Comparison of ENCODE assay signal across 14 mouse cellular contexts in genomic region chr7:30626647-30627046, GRCm38 (mm10). TPM values are rescaled to one million over a fixed set of nuclear protein-coding genes. Genes with fewer than 3 reads are reported as not detected.
DNase-seq lines count a peak whose midpoint lies in the region; ATAC-seq and TF ChIP-seq lines count a peak whose summit lies in the region.
"Had no signal": no experiment of that assay in that cellular context is flagged by ENCODE, and none has a peak within 500 bp of the region (broad histone marks: within the 10 kb centered on the region; RNA-seq: fewer than 3 reads in every experiment).

No protein-coding gene starts in this region.

- no peak for DNase-seq in kidney, postnatal 14 days
- DNase-seq in MEL (ENCODE audit: low read depth, low spot score) = no peak
- no peak for DNase-seq in urinary bladder, postnatal 10 days (ENCODE audit: low spot score)
- no peak for DNase-seq in adrenal gland, adult 8-10 months

- no peak for TF ChIP-seq POLR2A in MEL (IDR thresholded peaks at IDR 0.05; ENCODE audit: control insufficient read depth in 1 of 2, insufficient read depth in 1 of 2, low read depth in 1 of 2, low read length in 2 of 2, poor library complexity in 1 of 2)

- peaks cover 20% of the 10 kb centered on the region for H3K79me2 ChIP-seq in MEL (ENCODE audit: control insufficient read depth, insufficient read depth, low read length, poor library complexity)

- no peak for ATAC-seq in kidney, embryonic 16.5 days (ENCODE audit: low FRiP score, low TSS enrichment)
- ATAC-seq in embryonic facial prominence, embryonic 13.5 days (ENCODE audit: insufficient number of reproducible peaks, insufficient read depth, low FRiP score, low TSS enrichment, low read depth) = no peak
- no peak for ATAC-seq in liver, embryonic 15.5 days (ENCODE audit: insufficient read depth)

- H3K4me2 ChIP-seq in kidney, embryonic 16.5 days (replicated peaks; ENCODE audit: low read depth, low read length) = peak overlapping the region; percentile 62; the same call in 1 of the 2 replicates
- peak overlapping the region; percentile 91; the same call in 1 of the 2 replicates for H3K4me2 ChIP-seq in embryonic facial prominence, embryonic 13.5 days
- H3K4me2 ChIP-seq in liver, embryonic 15.5 days = peak overlapping the region; percentile 81

- H3K27me3 ChIP-seq in kidney, embryonic 16.5 days (ENCODE audit: insufficient read depth, low read length) = peaks cover 14% of the 10 kb centered on the region; the same call in 1 of the 2 replicates
- peaks cover 5% of the 10 kb centered on the region in 2 experiments for H3K27me3 ChIP-seq in MEL (ENCODE audit: control insufficient read depth in 1 of 2, insufficient read depth in 2 of 2, low read length in 2 of 2)
- H3K27me3 ChIP-seq in embryonic facial prominence, embryonic 13.5 days = peaks cover 22% of the 10 kb centered on the region
- peaks cover 33% of the 10 kb centered on the region for H3K27me3 ChIP-seq in liver, embryonic 15.5 days

- WGBS in kidney, embryonic 16.5 days = 83% methylated on average over 5 of the region's 5 CpGs
- WGBS in embryonic facial prominence, embryonic 13.5 days = 80% methylated on average over 5 of the region's 5 CpGs
- WGBS in liver, embryonic 15.5 days (ENCODE audit: insufficient replicate concordance) = 76% methylated on average over 5 of the region's 5 CpGs

- H3K4me1 ChIP-seq in kidney, embryonic 16.5 days (ENCODE audit: insufficient read depth, low read length) = peaks cover 7% of the 10 kb centered on the region
- H3K4me1 ChIP-seq in MEL (ENCODE audit: control insufficient read depth in 1 of 2, insufficient read depth in 2 of 2, low read length in 2 of 2) = peaks cover 0 to 6% of the 10 kb centered on the region in 2 experiments; a peak in 2 of 4 replicates
- H3K4me1 ChIP-seq in embryonic facial prominence, embryonic 13.5 days = peaks cover 9% of the 10 kb centered on the region
- peaks cover 29% of the 10 kb centered on the region for H3K4me1 ChIP-seq in liver, embryonic 15.5 days (replicated peaks)

- H3K27ac ChIP-seq in kidney, embryonic 16.5 days (ENCODE audit: low read length) = no peak overlapping the region
- H3K27ac ChIP-seq in MEL (ENCODE audit: control insufficient read depth, low read depth, low read length) = no peak overlapping the region
- H3K27ac ChIP-seq in embryonic facial prominence, embryonic 13.5 days = no peak overlapping the region
- H3K27ac ChIP-seq in liver, embryonic 15.5 days (replicated peaks) = no peak overlapping the region
- H3K27ac ChIP-seq: stomach, postnatal 0 days had no signal

- no peaks in the 10 kb centered on the region for H3K9me3 ChIP-seq in kidney, embryonic 16.5 days (ENCODE audit: low read length)
- H3K9me3 ChIP-seq in MEL (replicated peaks; ENCODE audit: insufficient read depth, low read length) = no peaks in the 10 kb centered on the region
- no peaks in the 10 kb centered on the region for H3K9me3 ChIP-seq in embryonic facial prominence, embryonic 13.5 days
- H3K9me3 ChIP-seq in liver, embryonic 15.5 days (replicated peaks) = no peaks in the 10 kb centered on the region
- H3K9me3 ChIP-seq: limb, embryonic 15.5 days had no signal

- H3K36me3 ChIP-seq in kidney, embryonic 16.5 days (ENCODE audit: insufficient read depth, low read length) = peaks cover 27% of the 10 kb centered on the region
- peaks cover 5 to 13% of the 10 kb centered on the region in 2 experiments for H3K36me3 ChIP-seq in MEL (ENCODE audit: control insufficient read depth in 1 of 2, insufficient read depth in 2 of 2, low read length in 2 of 2)
- peaks cover 27% of the 10 kb centered on the region for H3K36me3 ChIP-seq in embryonic facial prominence, embryonic 13.5 days
- peaks cover 30% of the 10 kb centered on the region for H3K36me3 ChIP-seq in liver, embryonic 15.5 days (replicated peaks)

- TF ChIP-seq RAD21 in MEL (IDR thresholded peaks at IDR 0.05; ENCODE audit: low read depth, low read length) = no peak

- TF ChIP-seq EP300 in MEL (IDR thresholded peaks at IDR 0.05; ENCODE audit: low read depth in 1 of 2, low read length in 2 of 2) = no peak

- TF ChIP-seq CTCF in MEL (IDR thresholded peaks at IDR 0.05 in 2 of 3, conservative IDR thresholded peaks at IDR 0.05 in 1 of 3; ENCODE audit: control insufficient read depth in 1 of 3, insufficient read depth in 1 of 3, low read depth in 2 of 3, low read length in 3 of 3, poor library complexity in 1 of 3, severe bottlenecking in 1 of 3) = no peak

- H3K4me3 ChIP-seq in kidney, embryonic 16.5 days (ENCODE audit: low read length) = no peak overlapping the region
- peak overlapping the region; percentile 58 to 59; a peak in 3 of 4 replicates for H3K4me3 ChIP-seq in MEL (ENCODE audit: control insufficient read depth in 1 of 2, insufficient read depth in 1 of 2, low read depth in 2 of 2, low read length in 2 of 2)
- H3K4me3 ChIP-seq in embryonic facial prominence, embryonic 13.5 days = no peak overlapping the region
- H3K4me3 ChIP-seq in liver, embryonic 15.5 days (replicated peaks) = no peak overlapping the region

- no peak overlapping the region for H3K9ac ChIP-seq in kidney, embryonic 16.5 days (replicated peaks; ENCODE audit: low read length)
- peak overlapping the region; percentile 62 for H3K9ac ChIP-seq in MEL (ENCODE audit: control insufficient read depth, low read depth, low read length, poor library complexity, severe bottlenecking)
- H3K9ac ChIP-seq in embryonic facial prominence, embryonic 13.5 days = no peak overlapping the region
- H3K9ac ChIP-seq in liver, embryonic 15.5 days = no peak overlapping the region; the same call in 1 of the 2 replicates

TF ChIP-seq in MEL, 35 proteins besides CTCF, POLR2A, EP300 and RAD21:
- TF ChIP-seq USF2 (IDR thresholded peaks at IDR 0.05; ENCODE audit: borderline replicate concordance in 1 of 2, insufficient read depth in 1 of 2, low read depth in 1 of 2, low read length in 2 of 2) (no peak), SMC3 (IDR thresholded peaks at IDR 0.05; ENCODE audit: low read depth, low read length) (no peak)
TF ChIP-seq in MEL: peak in this region for 0.

RNA-seq across cellular contexts. Expression of gene Cox6b1, which starts 0.7 kb away (rescaled TPM):
- 1,049 TPM in 2 replicates for polyA plus RNA-seq in kidney, embryonic 16.5 days (2015; fragmentation: Nextera tagmentation; extraction: Ambion mirVana)
- 566 and 611 TPM in 2 replicates for total RNA-seq in MEL (2012; rRNA removed)
- 100 to 1,000 TPM in 1 of 2 experiments, not detected in 1; 799 TPM for polyA plus RNA-seq in MEL (2012; ENCODE audit: insufficient read depth in 1 of 2, insufficient read length in 2 of 2, low read depth in 1 of 2, low replicate concordance in 2 of 2, missing spikeins in 1 of 2)
- 818 and 841 TPM in 2 replicates for polyA plus RNA-seq in embryonic facial prominence, embryonic 13.5 days (2015; fragmentation: Nextera tagmentation; extraction: Ambion mirVana)
- 514 and 565 TPM in 2 replicates for polyA plus RNA-seq in liver, embryonic 15.5 days (2015; fragmentation: Nextera tagmentation; extraction: Ambion mirVana)
- 1,000 to 10,000 TPM in 2 of 4 experiments, 100 to 1,000 TPM in 2; 538 to 1,102 (median 895) TPM for total RNA-seq in adrenal gland, adult 8-10 months (2022)

RNA-seq across cellular contexts. Expression of gene Etv2, which starts 9.0 kb away (rescaled TPM):
- not detected in 2 replicates for polyA plus RNA-seq in kidney, embryonic 16.5 days (2015; fragmentation: Nextera tagmentation; extraction: Ambion mirVana)
- 0.15 TPM in 1 of 2 replicates, not detected in the other for total RNA-seq in MEL (2012; rRNA removed)
- polyA plus RNA-seq in MEL (2012; ENCODE audit: insufficient read depth in 1 of 2, insufficient read length in 2 of 2, low read depth in 1 of 2, low replicate concordance in 2 of 2, missing spikeins in 1 of 2) = not detected
- polyA plus RNA-seq in embryonic facial prominence, embryonic 13.5 days (2015; fragmentation: Nextera tagmentation; extraction: Ambion mirVana) = not detected in 2 replicates
- polyA plus RNA-seq in liver, embryonic 15.5 days (2015; fragmentation: Nextera tagmentation; extraction: Ambion mirVana) = not detected in 2 replicates
- total RNA-seq in adrenal gland, adult 8-10 months (2022) = not detected
- total RNA-seq: granulocyte monocyte progenitor cell, adult 5-6 weeks; left cerebral cortex, adult 2 months; megakaryocyte-erythroid progenitor cell, adult 5-6 weeks had no signal
- polyA plus RNA-seq: cerebellum, adult 2 months; frontal cortex, adult 2 months; limb, embryonic 15.5 days; stomach, postnatal 0 days had no signal

RNA-seq across cellular contexts. Expression of gene Upk1a, which starts 14.0 kb away (rescaled TPM):
- 7.9 and 13.0 TPM in 2 replicates for polyA plus RNA-seq in kidney, embryonic 16.5 days (2015; fragmentation: Nextera tagmentation; extraction: Ambion mirVana)
- 0.42 and 0.54 TPM in 2 replicates for total RNA-seq in MEL (2012; rRNA removed)
- polyA plus RNA-seq in MEL (2012; ENCODE audit: insufficient read depth in 1 of 2, insufficient read length in 2 of 2, low read depth in 1 of 2, low replicate concordance in 2 of 2, missing spikeins in 1 of 2) = 1 to 10 TPM in 1 of 2 experiments, not detected in 1; 1.6 TPM
- 0.28 and 0.55 TPM in 2 replicates for polyA plus RNA-seq in embryonic facial prominence, embryonic 13.5 days (2015; fragmentation: Nextera tagmentation; extraction: Ambion mirVana)
- 0.06 TPM in 1 of 2 replicates, not detected in the other for polyA plus RNA-seq in liver, embryonic 15.5 days (2015; fragmentation: Nextera tagmentation; extraction: Ambion mirVana)
- under 1 TPM in 3 of 4 experiments, not detected in 1; 0.27 to 0.34 (median 0.31) TPM for total RNA-seq in adrenal gland, adult 8-10 months (2022)
- total RNA-seq: granulocyte monocyte progenitor cell, adult 5-6 weeks had no signal

RNA-seq across cellular contexts. Expression of gene Rbm42, which starts 23.5 kb away (rescaled TPM):
- 111 and 119 TPM in 2 replicates for polyA plus RNA-seq in kidney, embryonic 16.5 days (2015; fragmentation: Nextera tagmentation; extraction: Ambion mirVana)
- 103 and 124 TPM in 2 replicates for total RNA-seq in MEL (2012; rRNA removed)
- 100 to 1,000 TPM in 1 of 2 experiments, not detected in 1; 129 TPM for polyA plus RNA-seq in MEL (2012; ENCODE audit: insufficient read depth in 1 of 2, insufficient read length in 2 of 2, low read depth in 1 of 2, low replicate concordance in 2 of 2, missing spikeins in 1 of 2)
- 128 and 139 TPM in 2 replicates for polyA plus RNA-seq in embryonic facial prominence, embryonic 13.5 days (2015; fragmentation: Nextera tagmentation; extraction: Ambion mirVana)
- polyA plus RNA-seq in liver, embryonic 15.5 days (2015; fragmentation: Nextera tagmentation; extraction: Ambion mirVana) = 49.4 and 54.0 TPM in 2 replicates
- 10 to 100 TPM; 76.5 to 93.6 (median 85.1) TPM for total RNA-seq in adrenal gland, adult 8-10 months (2022)

RNA-seq across cellular contexts. Expression of gene Zbtb32, which starts 27.9 kb away (rescaled TPM):
- polyA plus RNA-seq in kidney, embryonic 16.5 days (2015; fragmentation: Nextera tagmentation; extraction: Ambion mirVana) = 0.77 and 1.3 TPM in 2 replicates
- total RNA-seq in MEL (2012; rRNA removed) = 20.1 and 25.9 TPM in 2 replicates
- 10 to 100 TPM in 1 of 2 experiments, not detected in 1; 32.8 TPM for polyA plus RNA-seq in MEL (2012; ENCODE audit: insufficient read depth in 1 of 2, insufficient read length in 2 of 2, low read depth in 1 of 2, low replicate concordance in 2 of 2, missing spikeins in 1 of 2)
- 0.27 and 0.29 TPM in 2 replicates for polyA plus RNA-seq in embryonic facial prominence, embryonic 13.5 days (2015; fragmentation: Nextera tagmentation; extraction: Ambion mirVana)
- 0.17 and 0.22 TPM in 2 replicates for polyA plus RNA-seq in liver, embryonic 15.5 days (2015; fragmentation: Nextera tagmentation; extraction: Ambion mirVana)
- total RNA-seq in adrenal gland, adult 8-10 months (2022) = 1 to 10 TPM in 1 of 4 experiments, under 1 TPM in 1, not detected in 2; 0.73 to 1.8 TPM
- total RNA-seq: granulocyte monocyte progenitor cell, adult 5-6 weeks; left cerebral cortex, adult 2 months; megakaryocyte-erythroid progenitor cell, adult 5-6 weeks had no signal
- polyA plus RNA-seq: cerebellum, adult 2 months; frontal cortex, adult 2 months had no signal

Comparison
In these comparisons a context has a peak if more than half of its experiments do, and no peak if none do; other contexts are left out.
1. H3K4me3 ChIP-seq: peak in MEL (2 of 2); none in kidney, embryonic 16.5 days (single experiment), embryonic facial prominence, embryonic 13.5 days (single experiment) and liver, embryonic 15.5 days (single experiment).
2. Peak in every context shown above with its lines, with median percentiles within 50 percentile points of each other: H3K4me2 ChIP-seq.